Mouse (Mus musculus) liver, adult (tissue): ENCODE results near the gene Kif13a.

Source experiments
- GATA4 ChIP-seq: IDR thresholded peaks from 2 replicates; pipeline ENCODE4 v1.6.1; 2014; ENCODE audit warnings: mild to moderate bottlenecking, low read length; ENCODE audit not compliant: insufficient replicate concordance

Kif13a gene

DNA sequence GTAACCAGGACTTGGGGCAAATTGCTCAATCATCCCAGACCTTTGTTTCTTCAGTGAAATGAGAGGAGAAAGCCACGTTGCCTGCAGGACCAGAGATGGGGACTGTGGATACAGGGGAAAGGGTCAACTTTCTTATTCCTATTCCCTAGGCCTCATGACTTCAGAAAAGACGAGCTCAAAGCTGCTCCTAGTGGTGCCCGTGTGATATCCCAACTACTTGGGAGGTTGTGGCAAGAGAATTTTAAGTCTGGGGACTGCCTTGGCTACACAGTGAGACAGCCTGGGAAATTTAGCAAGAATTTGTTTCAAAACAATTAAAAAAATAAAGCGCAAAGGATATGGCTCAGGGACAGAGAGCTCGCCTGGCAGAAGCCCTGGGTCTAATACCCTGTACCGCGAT is 171.7 kb downstream of the Kif13a start:
- TF ChIP-seq GATA4: no peak

DNA sequence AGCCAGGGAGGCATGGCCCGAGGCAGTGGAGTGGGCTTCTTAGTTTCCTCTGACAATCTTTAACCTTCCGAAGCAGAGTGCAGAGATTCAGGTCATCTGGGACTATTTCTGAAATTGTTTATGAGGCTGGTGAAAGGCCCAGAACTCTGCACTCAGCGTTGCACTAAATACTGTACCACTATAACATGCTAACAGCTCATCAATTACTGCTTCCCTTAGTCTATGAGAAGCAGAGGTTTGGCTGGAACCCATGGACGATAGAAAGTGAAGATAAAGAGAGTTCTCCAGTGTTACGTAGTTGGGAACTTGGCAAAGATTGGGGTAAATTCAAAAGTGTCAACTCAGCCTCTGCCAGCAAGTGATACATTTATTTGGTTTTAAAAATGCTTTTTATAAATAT is 176.4 kb downstream of the Kif13a start:
- TF ChIP-seq GATA4: no peak

DNA sequence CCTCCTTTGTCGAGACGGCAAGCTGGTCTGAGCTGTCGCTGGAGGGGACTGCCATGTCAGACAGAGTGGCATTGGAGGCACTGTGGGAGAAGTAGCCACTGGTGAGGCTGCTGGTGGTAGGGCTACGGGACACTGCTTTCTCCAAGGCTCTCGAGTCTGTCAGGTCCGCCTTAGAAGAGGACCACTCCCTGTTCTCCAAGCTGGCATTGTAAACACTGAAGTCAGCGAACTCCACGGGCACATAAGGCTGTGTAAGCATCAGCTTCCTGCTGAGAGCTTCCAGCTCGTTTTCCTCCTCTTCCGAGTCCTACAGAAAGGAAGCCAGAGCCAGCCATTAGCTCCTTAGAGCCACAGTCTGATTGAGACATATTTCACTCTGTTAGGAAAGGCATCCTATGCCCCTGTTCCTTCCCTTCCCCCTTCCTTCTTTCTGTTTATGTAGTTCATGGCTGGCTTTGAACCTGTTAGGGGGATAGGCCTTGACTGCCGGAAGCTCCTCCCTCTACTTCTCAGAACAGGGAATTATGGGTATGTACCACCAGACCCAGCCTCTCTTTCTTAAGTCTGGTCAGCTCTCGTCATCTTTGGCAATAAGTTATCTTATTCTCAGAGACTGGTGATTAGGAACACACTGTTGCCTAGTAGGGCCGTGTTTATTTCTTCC is 177.0 kb downstream of the Kif13a start:
- no peak for TF ChIP-seq GATA4

DNA sequence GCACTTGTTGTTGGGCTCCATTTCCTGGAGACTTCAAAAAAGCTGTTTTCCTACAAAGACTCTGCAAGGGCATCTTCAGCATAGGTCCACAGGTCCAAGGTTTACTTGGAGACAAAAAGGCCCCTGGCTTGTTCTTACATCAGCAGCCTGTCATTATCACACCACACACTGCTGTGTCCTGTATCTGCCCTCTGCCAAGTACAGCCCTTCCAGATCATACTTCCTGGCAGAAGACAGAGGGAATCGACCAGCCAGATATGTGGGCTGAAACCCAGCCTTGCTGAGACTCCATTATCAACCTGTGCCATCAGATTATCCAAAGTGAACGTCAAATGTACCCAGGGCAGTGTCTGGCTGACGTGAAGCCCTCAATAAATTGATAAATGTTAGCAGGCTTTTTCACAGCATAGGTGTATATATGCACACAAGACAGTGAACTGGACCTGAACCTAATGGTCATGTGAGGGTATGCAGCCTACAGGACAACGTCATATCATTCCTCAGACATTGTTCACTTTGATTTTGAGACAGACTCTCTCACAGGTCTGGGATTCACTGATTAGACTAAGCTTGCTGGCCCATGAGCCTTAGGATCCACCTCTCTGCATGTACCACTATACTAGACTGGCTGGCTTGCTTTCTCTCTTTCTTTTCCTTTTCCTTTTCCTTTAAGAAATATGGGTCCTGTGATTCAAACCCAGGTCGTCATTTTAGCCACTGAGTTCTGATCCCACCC is 181.4 kb downstream of the Kif13a start:
- no peak for TF ChIP-seq GATA4

DNA sequence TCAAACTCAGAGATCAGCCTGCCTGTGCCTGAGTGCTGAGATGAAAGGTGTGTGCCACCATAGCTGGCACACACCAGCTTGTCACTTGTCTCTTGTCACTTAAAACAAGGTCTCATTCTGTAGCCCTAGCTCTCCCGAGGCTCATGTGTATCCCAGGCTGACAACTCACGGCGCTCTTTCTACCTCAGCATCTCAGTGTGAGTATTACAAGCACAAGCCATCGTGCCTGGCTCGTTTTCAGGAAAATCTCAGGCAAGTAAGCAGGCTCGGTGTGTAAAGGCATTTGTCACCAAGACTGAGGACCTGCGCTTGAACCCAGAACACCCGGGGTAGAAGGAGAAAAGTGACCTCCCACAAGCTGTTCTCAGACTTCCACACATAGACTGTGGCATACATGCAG is 185.8 kb downstream of the Kif13a start:
- TF ChIP-seq GATA4: no peak

DNA sequence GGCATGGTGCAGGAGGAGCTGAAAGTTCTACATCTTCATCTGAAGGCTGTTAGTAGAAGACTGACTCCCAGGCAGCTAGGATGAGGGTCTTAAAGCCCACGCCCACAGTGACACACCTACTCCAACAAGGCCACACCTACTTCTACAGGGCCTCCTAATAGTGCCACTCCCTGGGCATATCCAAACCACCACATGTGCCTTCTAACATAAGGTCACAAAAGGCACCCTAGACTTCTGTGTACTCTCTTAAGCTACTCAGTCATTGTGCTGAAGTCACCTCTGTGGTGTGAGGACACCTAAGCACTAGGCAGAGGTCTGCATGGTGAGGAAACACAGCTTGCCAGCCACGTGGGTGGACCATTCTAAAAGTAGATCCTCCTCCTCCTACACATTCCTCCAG is 187.3 kb downstream of the Kif13a start:
- TF ChIP-seq GATA4: no peak

DNA sequence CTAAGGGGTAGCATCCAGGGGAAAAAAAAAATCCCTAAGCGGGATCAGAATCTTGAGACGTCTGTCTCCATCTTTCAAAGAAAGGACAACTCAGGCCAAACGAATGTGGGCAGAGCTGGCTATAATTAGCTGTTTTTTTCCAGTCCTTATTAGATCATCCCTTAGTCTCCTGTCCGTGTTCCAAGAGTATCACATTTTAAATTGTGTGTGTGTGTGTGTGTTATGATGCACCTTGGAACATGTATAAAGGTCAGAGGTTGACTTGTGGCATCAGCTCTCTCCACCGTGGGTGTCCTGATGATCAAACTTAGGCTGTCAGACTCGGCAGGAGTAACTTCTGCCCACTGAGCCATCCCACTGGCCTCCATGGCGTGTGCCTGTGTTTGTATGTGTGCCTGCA is 190.2 kb downstream of the Kif13a start:
- no peak for TF ChIP-seq GATA4

DNA sequence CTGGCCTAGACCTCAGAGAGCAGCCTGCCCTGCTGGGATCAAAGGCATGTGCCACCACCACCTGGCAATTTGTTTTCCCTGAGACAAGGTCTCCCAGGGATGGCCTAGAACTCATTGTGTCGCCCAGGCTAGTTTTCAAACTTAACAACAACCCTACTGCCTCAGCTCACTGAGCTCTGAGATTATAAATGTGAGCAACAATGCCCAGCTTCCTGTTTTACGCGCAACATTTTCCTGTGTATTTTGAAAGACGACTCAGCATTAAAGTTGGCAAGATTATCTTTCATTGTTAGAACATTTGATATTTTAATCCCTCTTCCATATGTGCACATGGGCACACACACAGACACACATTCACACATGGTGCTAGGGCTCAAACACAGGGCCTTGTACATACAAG is 192.2 kb downstream of the Kif13a start:
- no peak for TF ChIP-seq GATA4

DNA sequence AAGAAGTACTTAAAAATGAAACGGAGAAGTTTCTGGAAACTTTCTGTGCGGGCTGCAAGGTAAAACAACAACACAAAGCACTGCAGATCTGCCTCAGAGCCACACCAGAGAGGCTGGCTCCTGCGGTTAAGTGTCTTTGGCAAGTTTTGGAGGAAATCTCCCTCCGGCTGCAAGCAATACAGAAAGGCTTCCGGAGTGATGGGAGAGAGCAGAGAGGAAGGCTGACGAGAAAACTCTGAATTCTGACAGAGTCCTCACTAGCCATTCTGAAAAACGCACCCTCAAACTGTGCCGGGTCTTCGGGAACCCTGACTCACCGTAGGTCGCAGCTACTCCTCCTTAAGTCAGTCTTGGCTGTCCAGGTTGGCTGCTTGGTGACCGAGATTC is 193.2 kb downstream of the Kif13a start:
- no peak for TF ChIP-seq GATA4

DNA sequence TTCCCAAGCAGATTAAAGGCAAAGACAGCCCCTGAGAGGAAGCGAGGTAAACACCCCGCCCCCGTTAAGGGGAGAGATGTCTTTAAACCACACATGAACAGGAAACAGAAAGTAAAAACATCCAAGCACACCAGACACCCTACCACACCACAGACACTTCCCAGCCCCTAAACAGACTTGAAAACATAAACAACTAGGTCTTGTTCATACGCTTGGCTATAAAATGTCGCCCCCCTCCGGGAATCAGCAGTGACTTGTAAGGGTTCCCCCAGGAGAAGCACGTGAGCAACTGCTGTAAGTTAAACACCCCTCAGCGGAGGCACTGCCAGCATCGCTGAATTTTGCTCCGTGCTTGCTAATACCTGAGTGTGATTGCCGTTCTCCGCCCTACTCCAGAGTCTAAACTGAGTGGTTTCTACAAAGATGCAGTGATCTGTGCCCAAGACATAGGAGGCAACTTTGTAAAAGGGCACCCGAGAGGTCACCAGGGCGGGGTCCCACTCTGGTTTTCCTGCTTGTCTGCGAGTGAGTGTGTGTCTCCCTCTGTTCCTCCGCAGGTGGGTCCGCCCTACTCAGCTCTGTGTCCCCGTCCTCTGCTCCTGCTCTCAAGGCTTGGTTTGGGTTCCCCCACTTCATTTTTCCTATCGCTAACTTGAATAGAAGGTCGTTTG is 193.7 kb downstream of the Kif13a start:
- TF ChIP-seq GATA4: no peak

DNA sequence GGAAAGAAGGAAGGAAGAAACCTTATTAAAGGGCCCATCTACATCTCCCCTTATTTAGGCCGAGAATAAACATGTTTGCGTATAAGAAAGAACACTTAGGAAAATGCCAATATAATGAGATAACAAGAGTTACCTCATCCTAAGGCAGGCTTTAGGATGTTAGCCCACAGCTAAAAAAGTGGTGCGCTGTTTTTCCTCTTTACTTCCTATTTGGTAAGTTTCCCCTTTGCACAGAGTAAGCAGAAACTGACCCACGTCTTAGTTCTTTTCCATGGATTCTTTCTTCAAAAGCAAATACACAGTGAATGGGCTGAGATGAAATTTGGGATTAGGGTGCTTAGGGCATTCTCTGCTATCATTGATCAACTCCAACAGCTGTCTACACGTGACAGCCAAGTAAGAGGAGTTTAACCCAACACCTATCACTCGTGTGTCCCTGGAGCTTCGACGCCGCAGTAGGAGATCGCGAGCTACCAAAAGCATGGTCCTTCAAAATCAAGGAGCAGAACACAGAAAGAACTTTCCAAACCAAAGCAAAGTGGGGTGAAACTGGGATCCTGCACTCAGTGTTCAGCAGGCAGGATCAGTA is 194.4 kb downstream of the Kif13a start:
- TF ChIP-seq GATA4: no peak

DNA sequence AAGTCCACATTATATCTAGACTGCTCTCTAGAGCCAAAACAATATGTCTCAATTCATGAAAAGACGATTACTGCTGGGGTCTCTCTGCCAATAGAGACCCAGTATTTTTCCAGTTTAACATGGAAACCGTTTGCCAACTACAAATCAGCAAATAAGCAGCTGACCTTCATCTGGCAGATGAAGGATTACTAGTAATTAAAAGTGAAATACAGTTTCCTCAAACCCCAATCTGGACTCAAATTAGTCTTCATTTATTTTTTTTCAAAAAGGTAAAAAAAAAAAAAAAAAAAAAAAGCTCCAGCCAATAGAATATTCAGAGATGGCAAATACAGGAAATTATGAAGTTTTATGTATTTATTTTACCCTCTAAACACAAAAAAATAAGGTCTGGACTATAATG is 199.7 kb downstream of the Kif13a start:
- no peak for TF ChIP-seq GATA4

DNA sequence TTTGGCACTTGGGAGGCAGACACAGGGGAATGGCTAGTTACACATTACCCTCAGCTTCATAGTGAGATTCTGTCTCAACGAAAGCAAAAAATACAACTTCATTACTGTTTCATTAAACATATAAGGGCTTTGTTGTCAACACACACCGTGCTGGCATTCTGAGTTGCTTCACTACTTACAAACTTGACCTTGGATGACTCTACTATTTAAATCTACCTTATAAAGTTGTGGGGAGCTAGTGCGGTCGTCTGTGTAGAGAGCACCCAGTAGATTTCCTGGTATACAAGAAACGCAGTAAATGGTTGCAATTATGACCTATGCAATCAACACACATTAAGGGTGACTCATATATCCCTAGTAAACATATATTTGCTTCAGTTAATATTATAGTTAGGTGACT is 201.3 kb downstream of the Kif13a start:
- TF ChIP-seq GATA4: no peak

DNA sequence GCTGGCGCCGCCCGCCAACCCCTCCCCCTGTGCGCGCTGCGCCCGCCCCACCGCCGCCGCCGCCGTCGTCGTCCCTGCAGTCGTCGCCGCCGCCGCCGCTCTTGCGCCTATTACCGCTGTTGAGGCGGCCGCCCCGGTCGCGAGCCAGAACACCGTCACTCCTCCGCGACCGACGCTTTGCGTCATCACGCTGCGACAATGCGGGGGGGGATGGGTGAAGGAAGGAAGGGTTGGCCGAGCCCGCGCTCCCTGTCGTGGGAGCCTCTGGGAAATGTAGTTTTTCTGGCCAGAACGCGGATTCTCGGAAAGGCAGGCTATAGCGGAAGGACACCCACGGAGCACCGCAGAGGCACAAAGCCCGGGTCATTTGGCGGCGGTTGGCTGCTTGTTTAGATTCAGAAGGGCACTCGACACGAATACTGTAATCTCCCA is 201.8 kb downstream of the Kif13a start, which contains the start of gene Nup153:
TSS of gene Nup153 (minus strand) at position 104 of the 432 bp plus-strand sequence.
- TF ChIP-seq GATA4: no peak; the same call in 1 of the 2 replicates

DNA sequence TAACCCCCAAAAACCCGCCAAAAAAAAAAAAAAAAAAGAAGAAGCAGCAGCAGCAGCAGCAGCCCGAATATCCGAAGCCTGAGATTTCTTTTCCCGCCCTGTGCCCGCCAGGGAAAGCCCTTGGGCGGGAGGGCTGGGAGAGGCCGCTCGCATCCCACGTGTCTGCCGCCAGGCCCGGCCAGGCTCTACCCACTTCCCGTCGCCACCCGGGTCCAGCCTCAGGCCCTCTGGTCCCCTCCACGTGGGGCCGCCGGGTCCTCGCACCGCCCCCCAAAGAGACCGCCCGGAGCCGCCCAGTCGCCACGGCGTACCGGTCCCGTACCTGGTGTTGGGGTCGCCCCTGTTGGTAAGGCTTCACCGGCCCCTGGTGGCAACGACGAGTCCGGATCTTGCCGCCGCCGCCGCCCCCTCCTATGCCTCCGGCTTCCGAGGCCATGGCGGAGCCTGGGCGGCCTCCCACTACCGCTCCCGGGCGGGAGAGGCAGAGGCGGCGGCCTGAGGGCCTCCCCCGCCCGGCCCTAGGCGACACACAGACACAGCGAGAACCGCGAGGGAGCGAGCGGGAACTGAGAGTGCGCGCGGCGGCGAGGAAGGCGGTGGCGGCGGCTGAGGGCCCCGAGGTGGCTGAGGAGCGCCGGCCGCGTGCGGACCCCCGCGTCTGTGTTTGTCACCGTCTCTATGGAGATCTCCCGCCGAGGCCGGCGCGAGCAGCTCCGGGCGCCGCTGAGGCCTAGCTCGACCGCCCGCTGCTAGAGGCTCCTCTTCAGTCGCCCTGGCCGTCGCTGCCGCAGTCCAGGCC is 202.4 kb downstream of the Kif13a start:
- no peak for TF ChIP-seq GATA4
